Mouse (Mus musculus) limb, embryonic 11.5 days (tissue): ENCODE data around the gene Mthfd2. TPM values are rescaled to one million over a fixed set of nuclear protein-coding genes. Genes with fewer than 3 reads are reported as not detected.
"Not testable (repeated sequence)": the region's sequence is repeated elsewhere in the genome, so short reads cannot be mapped to it uniquely, and the experiment has no call there.

ENCODE experiments used
- ATAC-seq: fragments of 200-750 bp; cut with Nextera tagmentation; 2 replicates; pipeline ENCODE4 v1.8.0; 2017; ENCODE audit warnings: low read depth; ENCODE audit not compliant: insufficient number of reproducible peaks, low FRiP score, low TSS enrichment
- DNase-seq: peaks from one replicate; pipeline ENCODE4 v3.0.0-alpha.2; 2015; ENCODE audit warnings: low spot score
- H3K27ac ChIP-seq: fragments of 300-500 bp; sonication (generic); replicated peaks from 2 replicates; pipeline ENCODE4 v1.5.1; 2014; ENCODE audit warnings: low read depth, mild to moderate bottlenecking, low read length
- H3K27me3 ChIP-seq: fragments of 300-500 bp; sonication (generic); 2 replicates; pipeline ENCODE4 v1.6.1; 2014; ENCODE audit warnings: mild to moderate bottlenecking, low read length, mixed read lengths; ENCODE audit not compliant: control insufficient read depth, insufficient read depth
- H3K36me3 ChIP-seq: fragments of 300-500 bp; sonication (generic); 2 replicates; pipeline ENCODE4 v1.6.1; 2014; ENCODE audit warnings: mild to moderate bottlenecking, low read length, moderate library complexity, mixed read lengths; ENCODE audit not compliant: control insufficient read depth, insufficient read depth
- H3K4me1 ChIP-seq: fragments of 300-500 bp; sonication (generic); 2 replicates; pipeline ENCODE4 v1.6.1; 2014; ENCODE audit warnings: low read length, mixed read lengths; ENCODE audit not compliant: control insufficient read depth, insufficient read depth
- H3K4me2 ChIP-seq: fragments of 300-500 bp; sonication (generic); 2 replicates; pipeline ENCODE4 v1.6.1; 2014; ENCODE audit warnings: low read depth, mild to moderate bottlenecking, moderate library complexity; ENCODE audit not compliant: severe bottlenecking
- H3K4me3 ChIP-seq: fragments of 300-500 bp; sonication (generic); 2 replicates; pipeline ENCODE4 v1.5.1; 2014; ENCODE audit warnings: low read depth, low read length
- H3K9ac ChIP-seq: fragments of 300-500 bp; sonication (generic); 2 replicates; pipeline ENCODE4 v1.6.1; 2014; ENCODE audit warnings: mild to moderate bottlenecking, low read length
- H3K9me3 ChIP-seq: fragments of 300-500 bp; sonication (generic); 2 replicates; pipeline ENCODE4 v1.6.1; 2016; ENCODE audit warnings: low read length; ENCODE audit not compliant: control insufficient read depth
- WGBS: fragments of 180-500 bp; shearing (Covaris S2); extraction: QIAGEN DNeasy Blood & Tissue Kit; methylation state at CpG from one replicate; pipeline ENCODE4 v1.1.7; 2014; 5-methylcytosine and 5-hydroxymethylcytosine counted together
- polyA plus RNA-seq: library from polyadenylated mRNA; unstranded; fragments of >200 nt; fragmentation: Nextera tagmentation; extraction: Ambion mirVana; gene quantifications from 2 replicates; pipeline ENCODE4 v1.2.1, GENCODE M21; 2014

Gene Mthfd2
- polyA plus RNA-seq, 1 experiment from 2014 or later, result 59.9 TPM

DNA sequence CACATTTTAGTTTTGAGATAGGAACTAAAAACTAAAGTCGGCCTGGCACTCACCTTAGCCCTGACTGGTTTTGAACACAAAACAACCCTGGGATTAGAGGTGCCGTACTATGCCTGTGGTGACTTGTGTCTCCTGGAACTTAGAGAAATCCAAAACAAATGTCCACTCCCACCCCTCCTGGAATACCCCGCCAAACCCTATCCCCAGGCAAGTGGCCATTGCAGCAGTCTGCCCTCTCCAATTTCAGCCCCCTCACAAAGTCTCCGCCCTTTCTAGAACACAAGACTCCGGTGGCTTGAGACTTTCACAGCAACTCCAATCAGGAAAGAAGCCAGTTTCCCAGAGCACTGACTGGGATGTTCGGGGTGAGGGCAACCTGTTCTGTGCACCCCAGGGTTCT is 23.2 kb upstream of the Mthfd2 start, which contains the start of gene Bola3:
Bola3 (plus strand) TSS at position 275 of the 400 bp plus-strand sequence.
- Histone ChIP-seq H3K4me1 (no peaks in the 10 kb centered on the region), H3K9ac (peak within 1 kb of the TSS; percentile 95)
- ATAC-seq, result peak; percentile 32

DNA sequence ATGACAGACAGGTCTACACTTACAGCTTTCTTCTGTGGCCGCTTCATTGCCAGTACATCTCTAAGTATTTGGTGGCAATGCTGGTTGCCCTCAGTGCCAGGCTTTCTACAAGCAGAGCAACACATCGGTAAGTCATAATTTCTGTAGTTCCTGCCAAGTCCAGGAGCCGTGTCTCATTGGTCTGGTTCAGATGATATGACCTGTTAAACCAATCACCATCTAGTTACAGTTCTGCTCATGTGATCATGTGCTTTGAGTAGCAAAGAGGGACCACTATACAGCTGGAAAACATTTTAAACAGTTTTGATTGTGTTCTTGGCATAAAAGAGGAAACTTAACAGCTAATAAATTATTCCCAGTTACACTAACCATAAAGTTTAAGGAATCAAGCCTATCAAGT is 22.2 kb upstream of the Mthfd2 start:
- no peak for ATAC-seq
- no peak for DNase-seq
- H3K4me1 ChIP-seq, result no peaks in the 10 kb centered on the region
- H3K4me3 ChIP-seq, result no peak overlapping the region
- H3K27me3 ChIP-seq, result no peaks in the 10 kb centered on the region
- H3K36me3 ChIP-seq, result no peaks in the 10 kb centered on the region; the same call in 1 of the 2 replicates
- WGBS, result 86% methylated on average over 3 of the region's 3 CpGs
- no peaks in the 10 kb centered on the region for H3K9me3 ChIP-seq
- no peak overlapping the region for H3K9ac ChIP-seq
- H3K4me2 ChIP-seq, result no peak overlapping the region
- H3K27ac ChIP-seq, result no peak overlapping the region

More for the DNA sequence above, 23.2 kb upstream of the Mthfd2 start, which contains the start of gene Bola3:
- Histone ChIP-seq H3K27me3 (no peaks in the 10 kb centered on the region), H3K27ac (no peak within 1 kb of the TSS), H3K9me3 (no peaks in the 10 kb centered on the region), H3K4me2 (peak within 1 kb of the TSS; percentile 80), H3K36me3 (no peaks in the 10 kb centered on the region; the same call in 1 of the 2 replicates), H3K4me3 (peak within 1 kb of the TSS; percentile 66)
- DNase-seq, result no peak
- 29% methylated on average over 6 of the region's 6 CpGs for WGBS

DNA sequence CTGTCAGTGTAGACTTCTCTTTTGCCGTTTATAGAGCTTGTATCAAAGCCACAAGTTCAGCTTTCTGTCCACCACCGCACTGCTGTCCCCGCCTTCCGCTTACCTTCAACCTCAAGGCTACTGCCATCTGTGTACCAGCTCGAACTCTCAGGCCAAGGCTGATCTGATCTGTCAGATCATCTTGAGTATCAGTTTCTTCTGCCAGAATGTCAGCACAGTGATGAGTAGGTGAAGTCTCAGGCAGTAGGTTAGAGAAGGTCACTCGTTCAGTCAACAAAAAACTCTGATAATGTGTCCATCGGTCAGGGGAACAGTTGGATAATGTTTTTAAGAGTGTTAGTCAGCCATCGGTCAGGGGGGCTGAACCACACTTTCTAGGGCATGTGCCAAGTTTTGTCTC is 19.6 kb upstream of the Mthfd2 start:
- H3K4me1 ChIP-seq, H3K27me3 ChIP-seq, H3K4me3 ChIP-seq, H3K9me3 ChIP-seq, H3K4me2 ChIP-seq, ATAC-seq, H3K9ac ChIP-seq, DNase-seq, H3K36me3 ChIP-seq, H3K27ac ChIP-seq: not testable (repeated sequence)
- WGBS, result 93% methylated on average over 8 of the region's 8 CpGs

DNA sequence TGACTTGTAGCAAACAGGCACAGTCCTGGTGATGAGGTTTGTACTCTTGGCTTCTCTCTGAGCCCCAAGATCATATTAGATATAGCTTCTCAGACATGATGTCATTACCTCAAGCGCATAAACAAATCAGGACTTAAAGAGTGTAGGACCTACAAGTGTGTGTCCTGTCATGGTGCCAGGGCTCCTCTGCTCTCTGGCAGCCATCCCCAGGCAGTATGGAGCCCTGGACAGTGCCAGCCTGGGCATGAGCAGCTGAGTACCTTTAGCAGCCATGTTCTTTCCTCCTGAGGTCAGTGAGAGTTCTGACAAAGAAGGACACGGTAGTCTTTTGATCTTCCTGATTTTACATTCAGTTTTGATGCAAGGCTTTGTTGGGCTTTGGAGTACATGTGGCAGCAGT is 17.2 kb upstream of the Mthfd2 start:
- H3K9me3 ChIP-seq, result no peaks in the 10 kb centered on the region
- no peak overlapping the region for H3K9ac ChIP-seq
- H3K27ac ChIP-seq, result no peak overlapping the region
- ATAC-seq (no peak), DNase-seq (no peak)
- H3K4me1 ChIP-seq, result no peaks in the 10 kb centered on the region
- no peak overlapping the region for H3K4me2 ChIP-seq
- no peak overlapping the region for H3K4me3 ChIP-seq
- no peaks in the 10 kb centered on the region for H3K27me3 ChIP-seq
- 96% methylated on average over 2 of the region's 2 CpGs for WGBS
- no peaks in the 10 kb centered on the region; the same call in 1 of the 2 replicates for H3K36me3 ChIP-seq

DNA sequence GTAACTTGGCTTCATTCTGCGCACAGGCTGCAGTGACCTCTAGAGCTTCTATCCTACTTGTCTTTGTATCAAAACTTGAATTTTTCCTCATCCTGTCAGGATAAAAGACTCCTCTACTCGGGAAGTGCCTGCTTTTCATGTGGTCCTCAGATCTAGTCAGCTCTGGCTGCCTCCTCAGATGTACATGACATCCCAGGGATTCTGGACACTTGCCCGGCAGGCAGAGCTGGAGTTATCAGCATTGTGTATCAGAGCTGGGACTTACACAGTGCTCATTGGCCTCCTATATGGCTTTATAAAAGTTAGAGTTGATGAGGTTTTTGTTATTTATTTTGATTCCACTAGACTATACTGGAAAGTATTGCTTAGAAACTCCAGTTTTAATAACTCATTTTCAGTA is 15.7 kb upstream of the Mthfd2 start:
- H3K36me3 ChIP-seq, result peaks cover under 1% of the 10 kb centered on the region; the same call in 1 of the 2 replicates

DNA sequence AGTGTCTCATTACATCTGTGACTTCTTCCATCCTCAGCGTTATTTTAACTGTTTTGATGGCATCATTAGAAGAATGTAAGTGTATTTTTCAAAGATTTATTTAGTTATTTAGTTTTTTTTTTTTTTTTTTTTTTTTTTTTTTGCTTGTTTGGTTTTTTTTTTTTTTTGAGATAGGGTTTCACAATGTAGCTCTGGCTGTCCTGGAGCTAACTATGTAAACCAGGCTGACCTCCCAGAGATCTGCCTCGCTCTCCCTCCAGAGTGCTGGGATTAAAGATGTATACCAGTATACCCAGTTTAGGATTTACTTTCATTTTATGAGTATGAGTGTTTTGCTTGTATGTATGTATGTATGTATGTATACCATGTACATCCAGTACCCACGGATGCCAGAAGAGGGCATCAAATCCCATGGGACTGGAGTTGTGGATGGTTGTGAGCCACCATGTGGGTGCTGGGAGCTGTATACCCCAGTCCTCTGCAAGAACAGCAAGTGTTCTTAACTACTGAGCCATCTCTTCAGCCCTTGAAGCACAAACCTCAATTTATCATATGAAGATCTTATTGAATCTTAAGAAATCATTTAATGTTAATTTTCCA is 2.0 kb upstream of the Mthfd2 start:
- no peaks in the 10 kb centered on the region for H3K9me3 ChIP-seq
- WGBS, result 90% methylated on average over 3 of the region's 3 CpGs
- no peak overlapping the region for H3K4me2 ChIP-seq
- ATAC-seq, result no peak
- H3K4me3 ChIP-seq, result no peak overlapping the region
- DNase-seq, result no peak
- H3K27ac ChIP-seq, result no peak overlapping the region
- no peaks in the 10 kb centered on the region for H3K27me3 ChIP-seq
- peaks cover 6% of the 10 kb centered on the region for H3K4me1 ChIP-seq
- H3K9ac ChIP-seq, result no peak overlapping the region
- peaks cover 7% of the 10 kb centered on the region; the same call in 1 of the 2 replicates for H3K36me3 ChIP-seq

More for the DNA sequence above, 15.7 kb upstream of the Mthfd2 start:
- Histone ChIP-seq H3K4me2 (no peak overlapping the region), H3K27ac (no peak overlapping the region), H3K9ac (no peak overlapping the region), H3K4me3 (no peak overlapping the region), H3K27me3 (no peaks in the 10 kb centered on the region), H3K9me3 (no peaks in the 10 kb centered on the region), H3K4me1 (no peaks in the 10 kb centered on the region)
- DNase-seq (no peak), ATAC-seq (no peak)
- 81% methylated on average over 3 of the region's 3 CpGs for WGBS

DNA sequence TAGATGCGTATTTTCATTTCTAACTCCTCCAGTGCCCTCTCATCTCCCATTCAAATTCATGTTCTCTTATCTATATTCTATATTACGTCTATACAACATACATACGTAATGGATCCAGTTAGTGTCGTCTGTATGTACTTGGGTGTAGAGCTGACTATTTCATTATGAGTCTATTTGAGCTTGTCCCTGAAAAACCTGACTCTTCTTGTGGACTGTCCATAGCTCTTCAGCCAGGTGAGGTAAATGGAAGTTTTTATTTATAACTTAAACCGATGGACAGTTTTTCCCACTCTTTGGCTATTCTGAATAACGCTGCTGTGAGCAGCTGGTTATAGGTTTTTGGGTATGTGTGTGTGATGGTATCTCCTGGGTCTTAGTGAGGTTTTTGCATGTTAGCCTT is 1.1 kb upstream of the Mthfd2 start:
- peak overlapping the region; percentile 85 for H3K4me3 ChIP-seq
- H3K9ac ChIP-seq, result no peak overlapping the region
- H3K27ac ChIP-seq, result no peak overlapping the region
- H3K9me3 ChIP-seq, result no peaks in the 10 kb centered on the region
- DNase-seq, result no peak
- WGBS, result 71% methylated on average over 6 of the region's 6 CpGs
- peaks cover 6% of the 10 kb centered on the region; the same call in 1 of the 2 replicates for H3K36me3 ChIP-seq
- peaks cover 6% of the 10 kb centered on the region for H3K4me1 ChIP-seq
- H3K27me3 ChIP-seq, result no peaks in the 10 kb centered on the region
- peak overlapping the region; percentile 59 for H3K4me2 ChIP-seq
- no peak for ATAC-seq

DNA sequence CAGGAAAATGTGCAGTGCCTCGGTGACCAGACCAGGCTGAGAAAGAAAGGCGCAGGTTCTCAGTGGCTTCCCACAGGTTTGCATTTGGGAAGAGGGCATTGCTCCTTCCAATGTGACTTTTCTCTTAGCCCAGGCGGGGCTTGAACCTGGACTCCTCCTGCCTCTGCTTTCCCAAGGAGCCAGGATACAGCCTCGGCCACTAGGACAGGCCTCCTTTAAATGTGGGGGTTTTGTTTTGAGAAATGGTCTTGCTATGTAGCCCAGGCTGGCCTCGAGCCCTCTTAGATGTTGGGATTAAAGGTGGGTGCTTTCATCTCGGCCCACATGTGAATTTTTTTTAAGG is 657 bp upstream of the Mthfd2 start:
- peak overlapping the region; percentile 93 for H3K9ac ChIP-seq
- peaks cover 6% of the 10 kb centered on the region for H3K4me1 ChIP-seq
- no peaks in the 10 kb centered on the region for H3K27me3 ChIP-seq
- H3K9me3 ChIP-seq, result no peaks in the 10 kb centered on the region
- H3K4me2 ChIP-seq, result peak overlapping the region; percentile 59
- peaks cover 5% of the 10 kb centered on the region; the same call in 1 of the 2 replicates for H3K36me3 ChIP-seq
- H3K4me3 ChIP-seq, result peak overlapping the region; percentile 85
- ATAC-seq (no peak), DNase-seq (no peak)
- 8% methylated on average over 6 of the region's 6 CpGs for whole genome bisulfite sequencing
- H3K27ac ChIP-seq, result peak overlapping the region; percentile 83
